23 mouse cellular contexts compared by ENCODE assay signal in the genomic region with DNA sequence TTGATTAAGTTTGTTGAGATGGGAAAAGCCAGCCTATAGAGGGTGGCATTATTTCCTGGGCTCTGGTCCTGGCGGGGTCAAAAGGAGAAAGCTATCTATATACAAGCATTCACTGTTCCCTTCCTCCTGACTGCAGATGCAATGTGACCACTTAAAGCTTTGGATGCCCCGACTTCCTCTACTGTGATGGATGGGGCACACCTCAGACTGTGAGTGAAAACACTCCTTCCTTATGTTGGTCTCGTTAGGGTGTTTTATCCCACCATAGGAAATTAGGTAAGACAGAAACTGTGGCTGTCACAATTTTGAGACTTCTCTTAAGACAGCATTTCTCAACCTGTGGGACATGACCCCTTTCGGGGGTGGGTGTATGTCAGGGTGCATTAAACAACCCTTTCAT.
A peak's percentile ranks its signal among the peaks of the same experiment; 100 is the strongest.
DNase-seq lines count a peak whose midpoint lies in the region; ATAC-seq and TF ChIP-seq lines count a peak whose summit lies in the region.
"Had no signal": no experiment of that assay in that cellular context is flagged by ENCODE, and none has a peak within 500 bp of the region (broad histone marks: within the 10 kb centered on the region; RNA-seq: fewer than 3 reads in every experiment).

No protein-coding gene starts in this region.

- no peak for TF ChIP-seq CTCF in lung, postnatal 0 days (IDR thresholded peaks at IDR 0.05)

- 62% methylated on average over 4 of the region's 4 CpGs for WGBS in lung, postnatal 0 days
- 85% methylated on average over 4 of the region's 4 CpGs for WGBS in hindbrain, embryonic 10.5 days

- H3K27me3 ChIP-seq in lung, postnatal 0 days (replicated peaks; ENCODE audit: insufficient read depth, low read length), result no peaks in the 10 kb centered on the region
- H3K27me3 ChIP-seq in splenic B cell, adult 2 months (ENCODE audit: control insufficient read depth, insufficient read depth, low read length, poor library complexity, severe bottlenecking), result no peaks in the 10 kb centered on the region
- H3K27me3 ChIP-seq in hindbrain, embryonic 10.5 days (ENCODE audit: insufficient read depth, poor library complexity, severe bottlenecking), result no peaks in the 10 kb centered on the region
- H3K27me3 ChIP-seq: embryonic facial prominence, embryonic 12.5 days; embryonic facial prominence, embryonic 15.5 days; forebrain, embryonic 12.5 days; forebrain, embryonic 15.5 days; heart, embryonic 13.5 days; hindbrain, embryonic 13.5 days; intestine, embryonic 15.5 days had no signal

- no peaks in the 10 kb centered on the region for H3K36me3 ChIP-seq in lung, postnatal 0 days (ENCODE audit: insufficient read depth, low read length)
- no peaks in the 10 kb centered on the region for H3K36me3 ChIP-seq in splenic B cell, adult 2 months (ENCODE audit: control insufficient read depth, insufficient read depth, low read length, poor library complexity, severe bottlenecking)
- no peaks in the 10 kb centered on the region for H3K36me3 ChIP-seq in hindbrain, embryonic 10.5 days
- H3K36me3 ChIP-seq: embryonic facial prominence, embryonic 12.5 days; embryonic facial prominence, embryonic 15.5 days; forebrain, embryonic 12.5 days; forebrain, embryonic 15.5 days; heart, embryonic 13.5 days; hindbrain, embryonic 13.5 days; intestine, embryonic 15.5 days had no signal

- H3K27ac ChIP-seq in lung, postnatal 0 days (ENCODE audit: low read length), result no peak overlapping the region
- no peak overlapping the region for H3K27ac ChIP-seq in hindbrain, embryonic 10.5 days
- H3K27ac ChIP-seq: embryonic facial prominence, embryonic 12.5 days; embryonic facial prominence, embryonic 15.5 days; forebrain, embryonic 12.5 days; forebrain, embryonic 15.5 days; heart, embryonic 13.5 days; hindbrain, embryonic 13.5 days; intestine, embryonic 15.5 days had no signal

- no peak overlapping the region for H3K4me3 ChIP-seq in lung, postnatal 0 days (ENCODE audit: low read depth, low read length)
- H3K4me3 ChIP-seq in hindbrain, embryonic 10.5 days, result no peak overlapping the region
- H3K4me3 ChIP-seq: embryonic facial prominence, embryonic 12.5 days; embryonic facial prominence, embryonic 15.5 days; forebrain, embryonic 12.5 days; forebrain, embryonic 15.5 days; heart, embryonic 13.5 days; hindbrain, embryonic 13.5 days; intestine, embryonic 15.5 days had no signal

- no peak overlapping the region for H3K9ac ChIP-seq in lung, postnatal 0 days (replicated peaks; ENCODE audit: low read depth)
- H3K9ac ChIP-seq: embryonic facial prominence, embryonic 12.5 days; embryonic facial prominence, embryonic 15.5 days; forebrain, embryonic 12.5 days; forebrain, embryonic 15.5 days; heart, embryonic 13.5 days; hindbrain, embryonic 13.5 days; intestine, embryonic 15.5 days had no signal

- H3K4me2 ChIP-seq in lung, postnatal 0 days (replicated peaks; ENCODE audit: low read depth, low read length), result no peak overlapping the region
- H3K4me2 ChIP-seq: embryonic facial prominence, embryonic 12.5 days; embryonic facial prominence, embryonic 15.5 days; forebrain, embryonic 12.5 days; forebrain, embryonic 15.5 days; heart, embryonic 13.5 days; hindbrain, embryonic 13.5 days; intestine, embryonic 15.5 days had no signal

- ATAC-seq in lung, postnatal 0 days, result no peak
- peak; percentile 37 for ATAC-seq in common myeloid progenitor, adult 5-6 weeks (replicated peaks; ENCODE audit: low read depth, poor library complexity, severe bottlenecking)
- peak; percentile 51 for ATAC-seq in megakaryocyte, adult 5-6 weeks (ENCODE audit: poor library complexity, severe bottlenecking)
- ATAC-seq: activated CD4-positive, CD25-positive, alpha-beta regulatory T cell, adult 4 months; forebrain, embryonic 15.5 days; hindbrain, embryonic 16.5 days; intestine, embryonic 15.5 days had no signal

- H3K9me3 ChIP-seq in lung, postnatal 0 days (ENCODE audit: low read length), result no peaks in the 10 kb centered on the region
- H3K9me3 ChIP-seq in hindbrain, embryonic 10.5 days, result no peaks in the 10 kb centered on the region
- H3K9me3 ChIP-seq: embryonic facial prominence, embryonic 12.5 days; embryonic facial prominence, embryonic 15.5 days; forebrain, embryonic 12.5 days; forebrain, embryonic 15.5 days; heart, embryonic 13.5 days; hindbrain, embryonic 13.5 days; intestine, embryonic 15.5 days had no signal

- no peak for TF ChIP-seq EP300 in lung, postnatal 0 days (IDR thresholded peaks at IDR 0.05)

- DNase-seq in lung, postnatal 25 days (ENCODE audit: low spot score), result peak; percentile 8
- no peak for DNase-seq in lung, postnatal 0 days (ENCODE audit: low spot score)
- DNase-seq in splenic B cell, adult 2 months (ENCODE audit: low read depth, low spot score), result peak; percentile 26
- no peak for DNase-seq in hindbrain, embryonic 10.5 days (ENCODE audit: low spot score)
- DNase-seq in right cerebral cortex, postnatal 4 days, result no peak
- DNase-seq: adrenal gland, adult 8-10 months; adrenal gland, postnatal 25 days; cerebellum, adult 11-12 months; cerebellum, adult 8-10 months; cerebellum, postnatal 10 days; cerebellum, postnatal 36 days; gastrocnemius, postnatal 25 days had no signal

- no peaks in the 10 kb centered on the region for H3K4me1 ChIP-seq in lung, postnatal 0 days (ENCODE audit: insufficient read depth, low read depth, low read length)
- no peaks in the 10 kb centered on the region for H3K4me1 ChIP-seq in hindbrain, embryonic 10.5 days (replicated peaks)
- H3K4me1 ChIP-seq: forebrain, embryonic 12.5 days; forebrain, embryonic 15.5 days; intestine, embryonic 15.5 days had no signal

Comparison
In these comparisons a context has a peak if more than half of its experiments do, and no peak if none do; other contexts are left out.
1. DNase-seq: peak in lung, postnatal 25 days (single experiment) and splenic B cell, adult 2 months (single experiment); none in lung, postnatal 0 days (single experiment), hindbrain, embryonic 10.5 days (single experiment) and right cerebral cortex, postnatal 4 days (single experiment).